Mouse (Mus musculus) forebrain, embryonic 10.5 days (tissue): Measurements from ENCODE around the gene Pparg. TPM values are rescaled to one million over a fixed set of nuclear protein-coding genes. Genes with fewer than 3 reads are reported as not detected.
A peak's percentile ranks its signal among the peaks of the same experiment; 100 is the strongest.

Experiments used
- DNase-seq: peaks from one replicate; pipeline ENCODE4 v3.0.0-alpha.2; 2017; ENCODE audit warnings: low spot score; ENCODE audit errors: extremely low spot score
- H3K27ac ChIP-seq: fragments of 300-500 bp; sonication (generic); 2 replicates; pipeline ENCODE4 v1.5.1; 2016; ENCODE audit warnings: mild to moderate bottlenecking
- H3K27me3 ChIP-seq: fragments of 300-500 bp; sonication (generic); 2 replicates; pipeline ENCODE4 v1.6.1; 2016; ENCODE audit warnings: mild to moderate bottlenecking; ENCODE audit not compliant: poor library complexity, severe bottlenecking
- H3K36me3 ChIP-seq: fragments of 300-500 bp; sonication (generic); replicated peaks from 2 replicates; pipeline ENCODE4 v1.6.1; 2016; ENCODE audit warnings: mild to moderate bottlenecking, moderate library complexity
- H3K4me1 ChIP-seq: fragments of 300-500 bp; sonication (generic); 2 replicates; pipeline ENCODE4 v1.6.1; 2016
- H3K4me3 ChIP-seq: fragments of 300-500 bp; sonication (generic); 2 replicates; pipeline ENCODE4 v1.5.1; 2016; ENCODE audit warnings: mild to moderate bottlenecking, moderate library complexity
- H3K9me3 ChIP-seq: fragments of 300-500 bp; sonication (generic); 2 replicates; pipeline ENCODE4 v1.6.1; 2016; ENCODE audit warnings: mild to moderate bottlenecking, moderate library complexity
- WGBS: fragments of 180-500 bp; shearing (Covaris S2); methylation state at CpG from one replicate; pipeline ENCODE4 v1.1.7; 2016; 5-methylcytosine and 5-hydroxymethylcytosine counted together
- polyA plus RNA-seq: library from polyadenylated mRNA; unstranded; fragments of >200 nt; fragmentation: Nextera tagmentation; extraction: Ambion mirVana; gene quantifications from 2 replicates; pipeline ENCODE4 v1.2.1, GENCODE M21; 2016

Gene Pparg
- polyA plus RNA-seq, 1 experiment from 2014 or later, result 0.07 TPM

GRCm38 (mm10) chr6:115333099-115333694 lies 27.6 kb upstream of the Pparg start:
- no peaks in the 10 kb centered on the region for H3K9me3 ChIP-seq
- 46% methylated on average over 2 of the region's 2 CpGs for WGBS

GRCm38 (mm10) chr6:115335536-115335935 lies 25.2 kb upstream of the Pparg start:
- no peak overlapping the region for H3K27ac ChIP-seq
- H3K27me3 ChIP-seq, result no peaks in the 10 kb centered on the region
- no peaks in the 10 kb centered on the region for H3K36me3 ChIP-seq
- no peak overlapping the region for H3K4me3 ChIP-seq
- H3K4me1 ChIP-seq, result peaks cover 21% of the 10 kb centered on the region
- DNase-seq, result no peak
- H3K9me3 ChIP-seq, result no peaks in the 10 kb centered on the region
- WGBS, result 43% methylated on average over 6 of the region's 6 CpGs

More at GRCm38 (mm10) chr6:115333099-115333694, 27.6 kb upstream of the Pparg start:
- DNase-seq, result no peak
- H3K27me3 ChIP-seq, result no peaks in the 10 kb centered on the region
- H3K36me3 ChIP-seq, result no peaks in the 10 kb centered on the region
- H3K4me1 ChIP-seq, result peaks cover 21% of the 10 kb centered on the region
- no peak overlapping the region for H3K4me3 ChIP-seq
- H3K27ac ChIP-seq, result no peak overlapping the region

GRCm38 (mm10) chr6:115340084-115340483 lies 20.7 kb upstream of the Pparg start:
- Histone ChIP-seq H3K9me3 (no peaks in the 10 kb centered on the region), H3K36me3 (no peaks in the 10 kb centered on the region), H3K27me3 (no peaks in the 10 kb centered on the region), H3K4me3 (no peak overlapping the region), H3K4me1 (peaks cover 32% of the 10 kb centered on the region), H3K27ac (no peak overlapping the region)
- no peak for DNase-seq
- 95% methylated on average over 2 of the region's 2 CpGs for WGBS

GRCm38 (mm10) chr6:115343096-115343495 lies 17.7 kb upstream of the Pparg start:
- no peaks in the 10 kb centered on the region for H3K9me3 ChIP-seq
- H3K27ac ChIP-seq, result no peak overlapping the region
- no peak for DNase-seq
- 78% methylated on average over 4 of the region's 4 CpGs for WGBS
- no peaks in the 10 kb centered on the region for H3K27me3 ChIP-seq
- H3K36me3 ChIP-seq, result no peaks in the 10 kb centered on the region
- H3K4me1 ChIP-seq, result peaks cover 12% of the 10 kb centered on the region
- no peak overlapping the region for H3K4me3 ChIP-seq

DNA sequence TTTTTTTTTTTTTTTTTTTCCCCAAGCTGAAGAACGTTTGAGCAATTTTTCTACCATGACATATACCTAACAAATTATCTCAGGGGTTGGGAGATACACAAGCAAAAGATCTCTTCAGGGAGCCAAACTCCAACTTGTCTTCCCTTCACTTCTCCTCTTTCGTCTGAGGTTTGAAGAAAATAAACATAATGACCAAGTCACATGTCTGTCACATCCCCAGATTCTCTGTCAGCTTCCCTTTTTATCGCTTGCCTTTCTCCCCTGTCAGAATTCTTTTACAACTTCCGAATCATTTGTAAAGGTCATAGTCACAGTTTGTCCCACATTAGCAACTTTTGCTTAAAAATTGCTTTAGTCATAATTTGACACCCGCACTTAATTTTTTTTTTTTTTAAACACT lies 17.2 kb upstream of the Pparg start:
- WGBS, result 64% methylated on average over 5 of the region's 5 CpGs
- no peak overlapping the region for H3K4me3 ChIP-seq
- H3K4me1 ChIP-seq, result peaks cover 12% of the 10 kb centered on the region
- H3K36me3 ChIP-seq, result no peaks in the 10 kb centered on the region
- no peak for DNase-seq
- no peak overlapping the region for H3K27ac ChIP-seq
- H3K9me3 ChIP-seq, result no peaks in the 10 kb centered on the region
- H3K27me3 ChIP-seq, result no peaks in the 10 kb centered on the region

DNA sequence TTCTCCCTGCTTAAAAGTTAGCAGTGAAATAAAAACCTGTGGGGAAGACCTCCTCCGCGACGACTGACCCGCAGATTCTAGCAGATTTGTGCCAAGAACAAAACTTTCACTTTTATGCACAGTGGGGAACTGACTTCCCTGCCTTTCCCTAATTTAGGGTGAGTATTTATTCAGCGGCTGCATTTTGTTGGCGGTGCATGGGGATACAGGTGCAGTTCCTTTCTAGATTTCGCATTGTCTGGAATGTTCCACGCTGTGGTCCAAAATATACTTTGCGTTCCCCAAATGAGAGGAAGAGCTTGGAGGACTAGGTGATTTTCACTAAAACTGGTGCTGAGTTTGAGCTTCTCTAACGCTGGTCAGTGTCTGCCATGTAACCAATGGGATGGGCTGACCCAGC lies 16.6 kb upstream of the Pparg start:
- H3K9me3 ChIP-seq, result no peaks in the 10 kb centered on the region
- peaks cover 12% of the 10 kb centered on the region for H3K4me1 ChIP-seq
- no peak overlapping the region for H3K27ac ChIP-seq
- no peak for DNase-seq
- H3K27me3 ChIP-seq, result no peaks in the 10 kb centered on the region
- H3K36me3 ChIP-seq, result no peaks in the 10 kb centered on the region
- WGBS, result 38% methylated on average over 10 of the region's 10 CpGs
- H3K4me3 ChIP-seq, result no peak overlapping the region

DNA sequence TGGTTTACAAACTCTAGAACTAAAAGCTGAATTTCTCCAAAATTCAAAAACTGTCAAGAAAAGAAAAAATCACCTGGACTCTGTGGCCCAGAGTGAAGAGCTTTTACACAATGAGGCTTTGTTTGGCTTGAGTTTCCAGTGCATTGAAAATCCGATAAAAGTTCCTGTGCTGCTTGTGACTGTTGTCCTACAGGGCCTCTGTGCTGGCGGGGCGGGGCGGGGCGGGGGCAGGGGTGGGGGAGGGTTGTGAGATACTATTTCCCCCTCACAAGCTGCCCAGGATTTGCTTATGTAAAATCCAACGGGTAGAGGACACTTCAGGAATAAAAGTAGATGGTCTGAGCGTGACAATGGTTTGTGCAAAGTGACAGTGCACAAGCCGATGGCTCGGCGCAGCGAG lies 16.2 kb upstream of the Pparg start:
- no peaks in the 10 kb centered on the region for H3K36me3 ChIP-seq
- no peaks in the 10 kb centered on the region for H3K9me3 ChIP-seq
- 0 out of 2 replicates have a peak overlapping the region, but pooled peaks have one; percentile 8 for H3K4me3 ChIP-seq
- H3K4me1 ChIP-seq, result peaks cover 12% of the 10 kb centered on the region
- no peak overlapping the region for H3K27ac ChIP-seq
- WGBS, result 36% methylated on average over 11 of the region's 11 CpGs
- no peaks in the 10 kb centered on the region for H3K27me3 ChIP-seq
- no peak for DNase-seq

DNA sequence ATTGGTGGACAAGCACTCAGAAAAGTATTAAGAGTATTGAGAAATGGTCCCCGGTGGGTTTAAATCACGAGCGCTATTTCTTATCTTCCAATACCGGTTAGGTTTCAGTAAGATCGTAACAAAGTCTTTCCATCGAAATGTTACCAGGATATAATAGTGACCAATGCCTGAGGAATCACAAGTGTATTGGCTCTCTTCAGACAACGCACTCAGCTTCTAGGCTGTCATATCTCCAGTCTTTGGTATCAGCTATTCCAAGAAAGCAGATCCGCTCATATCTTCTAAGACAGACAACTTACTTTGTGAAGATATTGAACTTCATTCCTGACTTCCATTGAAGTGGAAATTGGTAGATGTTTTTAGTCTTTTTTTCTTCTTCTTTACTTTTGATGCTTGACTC lies 15.7 kb upstream of the Pparg start:
- Histone ChIP-seq H3K36me3 (no peaks in the 10 kb centered on the region), H3K27ac (no peak overlapping the region), H3K4me3 (no peak overlapping the region), H3K27me3 (no peaks in the 10 kb centered on the region), H3K9me3 (no peaks in the 10 kb centered on the region), H3K4me1 (peaks cover 12% of the 10 kb centered on the region)
- no peak for DNase-seq
- WGBS, result 83% methylated on average over 8 of the region's 8 CpGs

- H3K27ac ChIP-seq, result no peak overlapping the region
- H3K36me3 ChIP-seq, result no peaks in the 10 kb centered on the region
- H3K9me3 ChIP-seq, result no peaks in the 10 kb centered on the region
- 85% methylated on average over 5 of the region's 5 CpGs for WGBS
- peaks cover 1% of the 10 kb centered on the region for H3K4me1 ChIP-seq
- H3K27me3 ChIP-seq, result no peaks in the 10 kb centered on the region
- no peak for DNase-seq
- H3K4me3 ChIP-seq, result no peak overlapping the region
Observed at GRCm38 (mm10) chr6:115349641-115350464, 10.9 kb upstream of the Pparg start.

DNA sequence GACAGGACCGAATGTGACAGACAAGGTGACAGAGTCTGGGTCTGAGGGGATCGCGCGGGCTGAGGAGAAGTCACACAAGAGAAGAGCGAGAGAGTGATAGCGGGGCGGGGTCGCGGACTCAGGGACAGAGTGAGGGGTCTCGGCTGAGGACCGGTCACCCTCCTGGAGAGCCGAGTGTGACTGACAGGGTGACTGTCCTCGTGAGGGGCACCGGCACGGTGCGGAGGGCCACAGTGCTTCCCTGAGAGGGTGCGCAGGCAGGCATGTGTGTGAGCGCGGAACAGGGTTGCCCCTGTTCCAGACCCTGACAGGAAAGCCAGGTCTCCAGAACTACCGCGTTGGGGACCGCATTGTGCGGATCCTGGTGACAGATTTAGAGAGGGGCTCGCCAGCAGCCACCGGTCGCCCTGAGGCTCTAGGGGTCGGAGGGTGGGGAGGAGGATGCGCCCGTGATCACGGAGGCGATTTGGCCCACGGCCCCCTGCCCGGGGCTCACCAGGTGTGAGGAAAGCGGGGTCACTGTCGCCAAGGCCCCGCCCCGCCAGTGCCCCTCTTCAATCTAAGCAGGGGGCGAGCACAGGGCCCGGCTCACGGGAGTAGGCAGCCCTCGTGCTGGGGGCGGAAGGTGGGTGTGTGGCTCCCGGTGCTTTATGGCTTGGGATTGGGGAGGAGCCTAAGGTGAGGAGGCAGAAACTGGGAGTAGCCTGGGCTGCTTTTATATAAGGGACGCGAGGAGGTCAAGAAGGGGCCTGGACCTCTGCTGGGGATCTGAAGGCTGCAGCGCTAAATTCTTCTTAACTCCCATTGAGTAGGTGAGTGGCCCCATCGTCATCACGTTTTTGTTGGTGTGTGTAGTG lies 1.1 kb downstream of the Pparg start:
- no peaks in the 10 kb centered on the region for H3K36me3 ChIP-seq
- DNase-seq, result peak; percentile 19
- H3K27ac ChIP-seq, result no peak overlapping the region
- under 1% methylated on average over 48 of the region's 48 CpGs for WGBS
- peaks cover 17% of the 10 kb centered on the region for H3K4me1 ChIP-seq
- H3K4me3 ChIP-seq, result peak overlapping the region; percentile 71
- H3K9me3 ChIP-seq, result peaks cover 9% of the 10 kb centered on the region; the same call in 1 of the 2 replicates
- H3K27me3 ChIP-seq, result peaks cover 47% of the 10 kb centered on the region

DNA sequence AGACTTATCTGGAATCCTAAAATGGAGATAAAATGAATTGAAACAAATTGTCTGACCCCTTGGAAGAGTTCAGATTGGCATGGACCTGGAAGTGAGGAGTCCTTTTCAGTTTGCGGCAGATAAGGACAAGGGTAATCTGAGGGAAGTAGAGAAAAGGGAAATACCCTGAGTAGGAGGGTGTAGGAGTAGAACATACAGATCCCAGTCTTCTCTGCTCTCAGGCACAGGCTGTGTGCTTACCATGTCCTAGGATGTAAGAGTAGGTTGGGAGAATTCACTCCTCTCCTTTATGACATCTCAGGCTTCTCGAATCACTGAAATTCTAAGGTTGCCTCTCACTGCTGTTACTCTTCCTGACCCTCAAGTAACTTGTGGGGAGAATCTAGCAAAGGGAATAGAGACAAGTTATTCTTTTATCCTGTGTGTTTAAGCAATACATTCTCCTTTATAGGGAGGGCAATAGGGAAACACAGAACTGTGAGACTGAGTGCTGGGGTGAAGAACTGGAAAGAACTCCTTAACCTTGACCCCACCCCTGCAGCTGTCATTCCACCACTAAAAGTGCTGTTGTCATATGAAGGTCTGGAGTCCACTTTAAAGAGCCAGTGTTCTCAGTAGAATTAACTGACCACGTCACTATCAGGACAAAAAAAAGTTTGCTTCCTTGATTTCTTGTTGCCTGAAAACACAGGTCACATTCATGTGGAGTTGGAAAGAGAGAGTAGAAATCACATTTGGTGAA lies 6.3 kb downstream of the Pparg start:
- Histone ChIP-seq H3K27me3 (peaks cover 20% of the 10 kb centered on the region), H3K27ac (no peak overlapping the region), H3K4me1 (peaks cover 3% of the 10 kb centered on the region), H3K4me3 (no peak overlapping the region), H3K9me3 (no peaks in the 10 kb centered on the region), H3K36me3 (no peaks in the 10 kb centered on the region)
- 82% methylated on average over 3 of the region's 3 CpGs for WGBS
- DNase-seq, result no peak
